Mouse (Mus musculus): ENCODE measurements around the gene Tbata. TPM values are rescaled to one million over a fixed set of nuclear protein-coding genes. Genes with fewer than 3 reads are reported as not detected.

The Tbata gene
- polyA plus RNA-seq, 1 experiment from 2014 or later: not detected

- WGBS: 27% methylated on average over 11 of the region's 11 CpGs
- Histone ChIP-seq H3K36me3 (ENCODE audit: control insufficient read depth, insufficient read depth, low read length) (no peaks in the 10 kb centered on the region), H3K9ac (ENCODE audit: low read depth, low read length) (no peak overlapping the region), H3K4me3 (ENCODE audit: low read length) (no peak overlapping the region), H3K4me2 (ENCODE audit: low read depth, low read length) (no peak overlapping the region), H3K4me1 (ENCODE audit: control insufficient read depth, insufficient read depth, low read length) (no peaks in the 10 kb centered on the region), H3K27me3 (replicated peaks; ENCODE audit: control insufficient read depth, insufficient read depth, low read length) (no peaks in the 10 kb centered on the region), H3K9me3 (ENCODE audit: control insufficient read depth, low read length) (no peaks in the 10 kb centered on the region), H3K27ac (ENCODE audit: low read length) (no peak overlapping the region)
- peak; percentile 65 for ATAC-seq
Observed at GRCm38 (mm10) chr10:61199566-61200213, 27.9 kb downstream of the Tbata start.

- Histone ChIP-seq H3K27me3 (replicated peaks; ENCODE audit: control insufficient read depth, insufficient read depth, low read length) (no peaks in the 10 kb centered on the region), H3K4me1 (ENCODE audit: control insufficient read depth, insufficient read depth, low read length) (no peaks in the 10 kb centered on the region), H3K4me2 (ENCODE audit: low read depth, low read length) (no peak overlapping the region), H3K4me3 (ENCODE audit: low read length) (no peak overlapping the region), H3K9me3 (ENCODE audit: control insufficient read depth, low read length) (no peaks in the 10 kb centered on the region), H3K36me3 (ENCODE audit: control insufficient read depth, insufficient read depth, low read length) (no peaks in the 10 kb centered on the region), H3K27ac (ENCODE audit: low read length) (no peak overlapping the region), H3K9ac (ENCODE audit: low read depth, low read length) (no peak overlapping the region)
- 79% methylated on average over 7 of the region's 7 CpGs for WGBS
- no peak for ATAC-seq
Observed at GRCm38 (mm10) chr10:61200232-61200820, 28.6 kb downstream of the Tbata start.

GRCm38 (mm10) chr10:61200998-61201397, 29.2 kb downstream of the Tbata start:
- H3K4me2 ChIP-seq (ENCODE audit: low read depth, low read length): no peak overlapping the region
- no peak overlapping the region for H3K9ac ChIP-seq (ENCODE audit: low read depth, low read length)
- H3K4me3 ChIP-seq (ENCODE audit: low read length): no peak overlapping the region
- H3K27ac ChIP-seq (ENCODE audit: low read length): no peak overlapping the region
- H3K4me1 ChIP-seq (ENCODE audit: control insufficient read depth, insufficient read depth, low read length): no peaks in the 10 kb centered on the region
- H3K27me3 ChIP-seq (replicated peaks; ENCODE audit: control insufficient read depth, insufficient read depth, low read length): no peaks in the 10 kb centered on the region
- WGBS: 59% methylated on average over 9 of the region's 9 CpGs
- ATAC-seq: no peak
- H3K36me3 ChIP-seq (ENCODE audit: control insufficient read depth, insufficient read depth, low read length): no peaks in the 10 kb centered on the region
- no peaks in the 10 kb centered on the region for H3K9me3 ChIP-seq (ENCODE audit: control insufficient read depth, low read length)

GRCm38 (mm10) chr10:61201596-61202318, 30.0 kb downstream of the Tbata start:
- no peaks in the 10 kb centered on the region for H3K27me3 ChIP-seq (replicated peaks; ENCODE audit: control insufficient read depth, insufficient read depth, low read length)
- H3K9ac ChIP-seq (ENCODE audit: low read depth, low read length): no peak overlapping the region
- no peak overlapping the region for H3K4me2 ChIP-seq (ENCODE audit: low read depth, low read length)
- no peak for ATAC-seq
- no peaks in the 10 kb centered on the region for H3K36me3 ChIP-seq (ENCODE audit: control insufficient read depth, insufficient read depth, low read length)
- H3K27ac ChIP-seq (ENCODE audit: low read length): no peak overlapping the region
- H3K4me3 ChIP-seq (ENCODE audit: low read length): no peak overlapping the region
- H3K4me1 ChIP-seq (ENCODE audit: control insufficient read depth, insufficient read depth, low read length): no peaks in the 10 kb centered on the region
- no peaks in the 10 kb centered on the region for H3K9me3 ChIP-seq (ENCODE audit: control insufficient read depth, low read length)
- WGBS: 76% methylated on average over 12 of the region's 12 CpGs

- no peak for ATAC-seq
- Histone ChIP-seq H3K36me3 (ENCODE audit: control insufficient read depth, insufficient read depth, low read length) (no peaks in the 10 kb centered on the region), H3K9me3 (ENCODE audit: control insufficient read depth, low read length) (no peaks in the 10 kb centered on the region), H3K27ac (ENCODE audit: low read length) (no peak overlapping the region), H3K27me3 (replicated peaks; ENCODE audit: control insufficient read depth, insufficient read depth, low read length) (no peaks in the 10 kb centered on the region), H3K4me3 (ENCODE audit: low read length) (no peak overlapping the region), H3K9ac (ENCODE audit: low read depth, low read length) (no peak overlapping the region), H3K4me2 (ENCODE audit: low read depth, low read length) (no peak overlapping the region), H3K4me1 (ENCODE audit: control insufficient read depth, insufficient read depth, low read length) (no peaks in the 10 kb centered on the region)
- 68% methylated on average over 3 of the region's 3 CpGs for WGBS
Observed at GRCm38 (mm10) chr10:61203930-61204329, 32.2 kb downstream of the Tbata start.

GRCm38 (mm10) chr10:61208114-61208684, 36.4 kb downstream of the Tbata start:
- no peak overlapping the region for H3K27ac ChIP-seq (ENCODE audit: low read length)
- no peaks in the 10 kb centered on the region for H3K36me3 ChIP-seq (ENCODE audit: control insufficient read depth, insufficient read depth, low read length)
- no peak overlapping the region for H3K4me2 ChIP-seq (ENCODE audit: low read depth, low read length)
- H3K27me3 ChIP-seq (replicated peaks; ENCODE audit: control insufficient read depth, insufficient read depth, low read length): no peaks in the 10 kb centered on the region; the same call in 1 of the 2 replicates
- H3K4me3 ChIP-seq (ENCODE audit: low read length): no peak overlapping the region
- no peak for ATAC-seq
- H3K4me1 ChIP-seq (ENCODE audit: control insufficient read depth, insufficient read depth, low read length): peaks cover 2% of the 10 kb centered on the region; the same call in 1 of the 2 replicates
- H3K9me3 ChIP-seq (ENCODE audit: control insufficient read depth, low read length): no peaks in the 10 kb centered on the region
- WGBS: 81% methylated on average over 9 of the region's 9 CpGs
- no peak overlapping the region for H3K9ac ChIP-seq (ENCODE audit: low read depth, low read length)

GRCm38 (mm10) chr10:61211105-61211504, 39.4 kb downstream of the Tbata start:
- Histone ChIP-seq H3K36me3 (ENCODE audit: control insufficient read depth, insufficient read depth, low read length) (no peaks in the 10 kb centered on the region), H3K4me1 (ENCODE audit: control insufficient read depth, insufficient read depth, low read length) (peaks cover 2% of the 10 kb centered on the region; the same call in 1 of the 2 replicates), H3K4me2 (ENCODE audit: low read depth, low read length) (no peak overlapping the region), H3K27me3 (replicated peaks; ENCODE audit: control insufficient read depth, insufficient read depth, low read length) (no peaks in the 10 kb centered on the region; the same call in 1 of the 2 replicates), H3K27ac (ENCODE audit: low read length) (no peak overlapping the region), H3K9me3 (ENCODE audit: control insufficient read depth, low read length) (no peaks in the 10 kb centered on the region), H3K4me3 (ENCODE audit: low read length) (no peak overlapping the region), H3K9ac (ENCODE audit: low read depth, low read length) (no peak overlapping the region)
- ATAC-seq: no peak
- WGBS: 77% methylated on average over 4 of the region's 4 CpGs

- H3K4me1 ChIP-seq (ENCODE audit: control insufficient read depth, insufficient read depth, low read length): peaks cover 2% of the 10 kb centered on the region; the same call in 1 of the 2 replicates
- 10% methylated on average over 13 of the region's 13 CpGs for WGBS
- H3K9me3 ChIP-seq (ENCODE audit: control insufficient read depth, low read length): no peaks in the 10 kb centered on the region
- H3K27me3 ChIP-seq (replicated peaks; ENCODE audit: control insufficient read depth, insufficient read depth, low read length): no peaks in the 10 kb centered on the region; the same call in 1 of the 2 replicates
- ATAC-seq: no peak
- no peak overlapping the region for H3K4me3 ChIP-seq (ENCODE audit: low read length)
- no peak overlapping the region for H3K4me2 ChIP-seq (ENCODE audit: low read depth, low read length)
- H3K9ac ChIP-seq (ENCODE audit: low read depth, low read length): no peak overlapping the region
- H3K36me3 ChIP-seq (ENCODE audit: control insufficient read depth, insufficient read depth, low read length): no peaks in the 10 kb centered on the region
- H3K27ac ChIP-seq (ENCODE audit: low read length): no peak overlapping the region
Observed at GRCm38 (mm10) chr10:61211743-61212142, 40.0 kb downstream of the Tbata start.

- no peak overlapping the region for H3K9ac ChIP-seq (ENCODE audit: low read depth, low read length)
- ATAC-seq: peak; percentile 77
- 14% methylated on average over 7 of the region's 11 CpGs for WGBS
- 0 out of 2 replicates have a peak overlapping the region, but pooled peaks have one; percentile 22 for H3K4me2 ChIP-seq (ENCODE audit: low read depth, low read length)
- H3K4me1 ChIP-seq (ENCODE audit: control insufficient read depth, insufficient read depth, low read length): peaks cover 2% of the 10 kb centered on the region; the same call in 1 of the 2 replicates
- H3K27me3 ChIP-seq (replicated peaks; ENCODE audit: control insufficient read depth, insufficient read depth, low read length): no peaks in the 10 kb centered on the region; the same call in 1 of the 2 replicates
- no peaks in the 10 kb centered on the region for H3K36me3 ChIP-seq (ENCODE audit: control insufficient read depth, insufficient read depth, low read length)
- no peak overlapping the region for H3K27ac ChIP-seq (ENCODE audit: low read length)
- no peaks in the 10 kb centered on the region for H3K9me3 ChIP-seq (ENCODE audit: control insufficient read depth, low read length)
- no peak overlapping the region for H3K4me3 ChIP-seq (ENCODE audit: low read length)
Observed at GRCm38 (mm10) chr10:61212817-61213216, 41.1 kb downstream of the Tbata start.
